Mouse (Mus musculus) left cerebral cortex, adult 2 months (tissue): ENCODE data around the gene Gm2381. TPM values are rescaled to one million over a fixed set of nuclear protein-coding genes. Genes with fewer than 3 reads are reported as not detected.
"Not testable (repeated sequence)": the region's sequence is repeated elsewhere in the genome, so short reads cannot be mapped to it uniquely, and the experiment has no call there.

Experiments used
- DNase-seq, 2 experiments: peaks; one replicate each; pipeline ENCODE4 v3.0.0; 2021 to 2022; ENCODE audit warnings: low spot score in 2 of 2, mixed read lengths in 1 of 2; ENCODE audit errors: extremely low spot score in 1 of 2
- H3K27ac ChIP-seq: fragments of 200-600 bp; 2 replicates; pipeline ENCODE4 v1.8.1; 2022
- H3K4me3 ChIP-seq: fragments of 200-600 bp; 2 replicates; pipeline ENCODE4 v1.8.1; 2022
- CTCF ChIP-seq: fragments of 200-600 bp; IDR thresholded peaks from 2 replicates; pipeline ENCODE4 v1.8.1; 2022; ENCODE audit warnings: antibody characterized with exemption, mild to moderate bottlenecking, moderate library complexity
- intact Hi-C: fragments of 180-260 bp; cut with DNase I; formaldehyde crosslinking; loops from one replicate; pipeline ENCODE4 v1.15.1; 2025
- long read RNA-seq, 2 experiments: library from polyadenylated mRNA; stranded (forward); transcript quantifications; one replicate each; pipeline ENCODE4 v2.0.0; 2021; ENCODE audit warnings: borderline mapping rate in 2 of 2
- total RNA-seq, 2 experiments: library from RNA; stranded (reverse); gene quantifications; 2 replicates each; pipeline ENCODE4 v1.2.3; 2021

Gm2381 gene
- under 1 TPM; 0.16 to 0.18 TPM for total RNA-seq
- long read RNA-seq, experiment 1 = 0 reads
- long read RNA-seq, experiment 2 = 0 reads

DNA sequence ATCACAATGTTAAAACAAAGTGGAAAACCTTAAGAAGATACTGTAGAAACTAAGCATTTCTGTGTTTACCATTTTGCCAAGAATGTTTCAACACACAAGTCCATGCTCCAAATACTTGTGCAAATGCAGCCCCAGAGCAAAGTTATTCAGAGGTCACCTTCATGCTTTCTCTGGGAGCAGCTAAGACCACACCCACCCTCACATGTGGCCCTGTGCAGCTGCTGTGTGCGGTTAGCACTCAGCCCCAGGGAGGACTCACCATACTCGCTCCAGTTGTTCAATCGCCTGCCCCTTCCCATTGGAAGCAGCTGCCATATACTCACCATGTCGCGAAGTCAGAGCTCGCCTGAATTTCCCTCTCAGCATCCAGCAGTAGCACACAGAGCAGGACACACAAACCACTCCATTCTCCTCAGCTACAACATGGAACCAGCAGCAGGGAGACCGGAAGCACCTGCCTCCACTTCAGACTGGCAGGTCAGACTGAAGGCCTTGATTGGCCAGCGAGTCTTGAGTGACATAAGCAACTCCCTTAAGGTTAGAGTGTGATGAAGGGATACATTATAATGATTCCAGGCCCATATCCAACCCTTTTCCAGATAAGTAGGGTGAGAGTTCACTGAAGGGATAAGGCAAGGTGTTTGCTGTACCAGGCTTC is at the start of gene Gm2381:
Gene Gm2381, minus strand, starts transcription at position 434 of the 658 bp plus-strand sequence.
- H3K4me3 ChIP-seq, H3K27ac ChIP-seq, DNase-seq, intact Hi-C loops: not testable (repeated sequence)

DNA sequence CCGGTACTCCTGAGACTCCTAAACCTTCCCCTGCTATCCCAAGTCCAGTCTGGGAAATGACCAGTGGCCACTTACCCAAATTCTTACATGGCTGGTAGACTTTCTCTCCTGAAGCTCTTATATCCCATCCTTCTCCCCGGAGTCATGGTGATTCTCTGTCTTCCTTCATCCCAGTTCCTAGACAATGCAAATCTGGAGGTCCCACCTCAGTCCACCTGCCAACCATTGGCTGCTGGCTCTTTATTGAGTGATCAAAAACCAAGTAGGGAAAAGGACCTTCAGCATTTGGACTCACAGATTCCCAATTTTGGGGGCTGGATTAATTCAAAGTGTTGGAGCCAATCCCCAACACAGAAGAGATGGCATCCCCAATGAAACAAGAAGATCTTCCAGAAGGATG is 31.0 kb upstream of the Gm2381 start:
- intact Hi-C loops, DNase-seq, H3K4me3 ChIP-seq, H3K27ac ChIP-seq: not testable (repeated sequence)

DNA sequence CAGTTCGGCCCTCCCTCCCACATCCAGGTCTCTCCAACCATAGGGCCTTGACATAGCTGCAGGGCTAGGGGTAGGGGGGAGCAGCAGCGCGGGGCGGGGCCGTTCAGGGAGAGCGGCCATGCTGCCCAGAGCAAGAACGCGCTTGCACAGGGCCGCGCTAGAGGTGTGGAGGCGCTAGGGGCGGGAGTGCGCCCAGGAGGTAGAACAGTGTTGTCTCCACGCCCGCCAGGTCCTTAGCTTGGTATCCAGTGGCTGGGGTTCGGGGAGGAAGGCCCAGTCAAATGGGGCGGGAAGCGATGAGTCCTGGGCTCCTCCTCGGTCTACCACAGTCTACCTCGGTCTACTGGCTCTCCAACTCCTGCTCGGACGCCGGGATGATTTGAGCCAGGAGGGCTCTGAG is 11.1 kb upstream of the Gm2381 start:
- intact Hi-C loops = no loop called here

DNA sequence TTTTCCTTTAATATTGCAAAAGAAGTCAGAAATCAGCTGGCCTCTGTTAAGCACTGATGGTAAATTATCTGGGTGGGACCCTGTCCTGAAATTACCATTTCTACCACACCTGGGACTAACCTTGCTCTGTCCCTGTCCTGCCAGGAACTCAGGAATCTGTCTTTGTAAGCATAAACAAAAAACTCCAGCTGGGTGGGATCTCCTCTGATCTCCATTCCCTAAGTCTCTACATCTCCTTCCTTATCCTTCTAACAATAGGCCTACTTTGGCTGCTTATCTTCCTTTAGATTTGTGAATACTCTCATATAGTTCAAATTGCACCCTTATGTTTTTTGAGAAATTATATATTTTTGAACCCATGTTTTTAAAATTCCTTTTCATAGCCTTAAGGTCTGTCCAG is 28.7 kb downstream of the Gm2381 start:
- intact Hi-C loops, DNase-seq, H3K27ac ChIP-seq, H3K4me3 ChIP-seq: not testable (repeated sequence)

More for the DNA sequence above, 11.1 kb upstream of the Gm2381 start:
- no peak for TF ChIP-seq CTCF
- DNase-seq = no peak
- no peak overlapping the region for H3K4me3 ChIP-seq
- H3K27ac ChIP-seq = no peak overlapping the region

DNA sequence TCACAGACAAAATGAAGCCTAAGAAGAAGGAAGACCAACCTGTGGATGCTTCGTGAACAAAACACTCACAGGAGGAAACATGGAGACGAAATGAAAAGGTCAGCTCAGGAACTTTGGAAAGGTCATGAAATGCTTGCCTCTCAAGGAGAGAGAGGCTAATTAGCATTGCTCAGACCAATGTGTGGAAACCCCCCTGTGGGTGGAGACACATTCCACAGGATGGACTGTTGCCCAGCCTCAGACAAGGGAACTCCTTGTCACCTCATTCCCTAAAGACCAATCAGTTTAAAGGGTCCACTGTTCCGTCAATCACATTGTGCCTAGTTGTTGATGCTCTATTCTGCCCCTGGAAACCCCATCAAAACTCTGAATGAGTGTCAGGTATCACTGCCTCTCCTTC is 34.8 kb downstream of the Gm2381 start:
- Histone ChIP-seq H3K27ac (no peak overlapping the region), H3K4me3 (no peak overlapping the region)
- no peak for TF ChIP-seq CTCF
- intact Hi-C loops = no loop called here
- no peak for DNase-seq

DNA sequence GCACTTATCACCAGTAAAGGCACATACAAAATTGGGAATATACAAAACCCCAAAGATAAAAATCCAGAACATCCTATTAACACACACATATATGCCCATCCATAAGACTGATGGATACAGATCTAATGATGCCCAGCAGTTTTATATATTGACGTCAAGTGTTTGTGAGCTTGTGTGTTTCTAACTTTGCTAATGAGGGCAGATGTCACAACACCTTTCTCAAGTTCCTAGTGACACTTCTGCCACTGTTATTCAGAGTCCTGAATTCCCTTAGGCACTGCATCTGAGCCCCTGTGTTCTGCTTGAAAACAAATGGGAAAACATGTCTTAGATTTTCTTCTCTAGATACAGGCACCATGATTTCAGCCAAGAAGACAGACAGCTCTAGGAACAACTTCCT is 73.6 kb downstream of the Gm2381 start, which contains the start of gene Vmn2r62:
Gene Vmn2r62, minus strand, starts transcription at position 101 of the 400 bp plus-strand sequence.
- intact Hi-C loops, DNase-seq, H3K27ac ChIP-seq, H3K4me3 ChIP-seq: not testable (repeated sequence)

Other genes starting within 250 kb of the Gm2381 start
- 1 to 10 TPM; 3.0 to 3.3 TPM for gene Zfp976, start 224.6 kb downstream of the Gm2381 start, total RNA-seq
- gene Zfp975, start 174.5 kb downstream of the Gm2381 start, total RNA-seq = 1 to 10 TPM; 7.2 to 8.0 TPM
- not detected for gene Gm17067, start 140.2 kb downstream of the Gm2381 start, total RNA-seq
- gene Vmn2r62, start 73.7 kb downstream of the Gm2381 start, total RNA-seq = not detected
- gene Vmn2r63, start 66.6 kb upstream of the Gm2381 start, total RNA-seq = not detected
- not detected for gene Gm9268, start 151.5 kb upstream of the Gm2381 start, total RNA-seq
- not detected for gene Zfp936, start 247.0 kb upstream of the Gm2381 start, total RNA-seq